Mouse (Mus musculus): Measurements from ENCODE around the gene Patl1. TPM values are rescaled to one million over a fixed set of nuclear protein-coding genes. Genes with fewer than 3 reads are reported as not detected.
"Not testable (repeated sequence)": the region's sequence is repeated elsewhere in the genome, so short reads cannot be mapped to it uniquely, and the experiment has no call there.

The Patl1 gene
- 10 to 100 TPM; 18.7 to 22.8 TPM for total RNA-seq (2021)
- long read RNA-seq, experiment 1, full-length matches to known transcripts, result 8 of 71 reads
- long read RNA-seq, experiment 1, partial matches to known transcripts, result 2 of 71 reads
- long read RNA-seq, experiment 1, other reads (novel, unspliced or antisense), result 61 of 71 reads
- long read RNA-seq, experiment 2, full-length matches to known transcripts, result 9 of 37 reads
- long read RNA-seq, experiment 2, partial matches to known transcripts, result 0 of 37 reads
- long read RNA-seq, experiment 2, other reads (novel, unspliced or antisense), result 28 of 37 reads

- DNase-seq, result peak; percentile 98
Observed at GRCm38 (mm10) chr19:11912037-11912532, at the start of gene Patl1. Gene Patl1, plus strand, starts transcription at chr19:11912399.

- no peak for DNase-seq
Observed at GRCm38 (mm10) chr19:11867837-11868236, 44.4 kb upstream of the Patl1 start.

- DNase-seq, result no peak
Observed at GRCm38 (mm10) chr19:11875006-11875405, 37.2 kb upstream of the Patl1 start, which contains the start of gene Olfr1419. Gene Olfr1419, minus strand, starts transcription at chr19:11875106.

- DNase-seq, result not testable (repeated sequence)
Observed at GRCm38 (mm10) chr19:11878404-11878803, 33.8 kb upstream of the Patl1 start.

GRCm38 (mm10) chr19:11886265-11886664, 25.9 kb upstream of the Patl1 start, which contains the start of gene Olfr1420:
Gene Olfr1420, plus strand, starts transcription at chr19:11886565.
- no peak for DNase-seq

- no peak for DNase-seq
Observed at GRCm38 (mm10) chr19:11911021-11911420, 1.2 kb upstream of the Patl1 start.

GRCm38 (mm10) chr19:11911603-11912002, 596 bp upstream of the Patl1 start:
- DNase-seq, result no peak

GRCm38 (mm10) chr19:11912533-11913121, 428 bp downstream of the Patl1 start:
- DNase-seq, result peak; percentile 68

- no peak for DNase-seq
Observed at GRCm38 (mm10) chr19:11915804-11916203, 3.6 kb downstream of the Patl1 start.

GRCm38 (mm10) chr19:11922068-11922467, 9.9 kb downstream of the Patl1 start:
- no peak for DNase-seq

GRCm38 (mm10) chr19:11922515-11922914, 10.3 kb downstream of the Patl1 start:
- DNase-seq, result not testable (repeated sequence)

- no peak for DNase-seq
Observed at GRCm38 (mm10) chr19:11926380-11926779, 14.2 kb downstream of the Patl1 start.

- no peak for DNase-seq
Observed at GRCm38 (mm10) chr19:11928025-11928748, 16.0 kb downstream of the Patl1 start.

- not testable (repeated sequence) for DNase-seq
Observed at GRCm38 (mm10) chr19:11946460-11946859, 34.3 kb downstream of the Patl1 start.

- DNase-seq, result no peak
Observed at GRCm38 (mm10) chr19:11949878-11950277, 37.7 kb downstream of the Patl1 start.

- no peak for DNase-seq
Observed at GRCm38 (mm10) chr19:11950747-11951146, 38.5 kb downstream of the Patl1 start.

GRCm38 (mm10) chr19:11954206-11954605, 42.0 kb downstream of the Patl1 start:
- no peak for DNase-seq

- no peak for DNase-seq
Observed at GRCm38 (mm10) chr19:11956636-11957035, 44.4 kb downstream of the Patl1 start.

GRCm38 (mm10) chr19:11957396-11957795, 45.2 kb downstream of the Patl1 start:
- DNase-seq, result no peak

GRCm38 (mm10) chr19:11957846-11958245, 45.6 kb downstream of the Patl1 start:
- no peak for DNase-seq

GRCm38 (mm10) chr19:11964266-11964665, 52.1 kb downstream of the Patl1 start:
- no peak for DNase-seq

- peak; percentile 100 for DNase-seq
Observed at GRCm38 (mm10) chr19:11965023-11965942, 53.1 kb downstream of the Patl1 start, which contains the start of gene Osbp. Gene Osbp, plus strand, starts transcription at chr19:11965941.

All from gastrocnemius, postnatal 25 days (tissue).